Mouse (Mus musculus) 3T3-L1 (cell line): ENCODE data around the gene Dspp.

Experiments used
- DNase-seq: peaks from one replicate; pipeline ENCODE4 v3.0.0-alpha.2; 2015; ENCODE audit warnings: low read depth, low spot score

The Dspp gene

DNA sequence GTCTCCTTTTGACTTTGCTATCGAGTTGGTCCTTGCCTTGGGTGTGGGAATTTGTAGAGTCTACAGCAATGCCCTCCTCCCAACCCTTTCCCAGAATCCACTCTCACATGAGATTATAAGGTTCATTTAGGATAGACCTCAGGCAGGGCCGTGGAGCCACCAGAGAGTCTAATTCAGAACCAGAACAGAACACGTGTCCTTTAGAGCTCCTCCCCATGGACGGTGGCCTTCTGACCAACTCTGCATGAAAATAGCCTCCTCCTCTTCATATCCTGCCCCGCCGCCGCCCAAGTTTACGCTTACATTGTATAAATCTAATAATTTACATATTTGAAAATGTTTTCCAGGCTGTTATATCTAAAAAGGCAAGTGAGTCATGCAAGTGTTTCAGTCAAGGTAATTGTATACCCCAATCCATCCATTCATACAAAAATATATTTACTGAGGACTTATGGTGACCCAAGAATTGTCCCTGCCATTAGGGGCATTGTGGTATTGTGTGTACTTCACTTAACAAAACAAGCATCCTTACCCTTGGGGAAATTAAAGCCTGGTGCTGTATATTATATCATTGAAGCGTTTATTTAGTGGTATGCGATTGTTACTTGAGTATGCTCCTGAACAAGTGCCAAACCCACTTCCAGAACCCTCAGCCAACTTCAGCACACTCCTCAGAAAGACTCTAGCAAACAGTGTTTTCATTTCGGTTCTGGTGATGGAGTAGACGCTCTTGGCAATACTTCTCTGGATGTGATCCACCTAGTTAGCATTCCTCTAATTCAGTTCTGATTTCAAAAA, 30.8 kb downstream of the Dspp start:
- peak; percentile 81 for DNase-seq

DNA sequence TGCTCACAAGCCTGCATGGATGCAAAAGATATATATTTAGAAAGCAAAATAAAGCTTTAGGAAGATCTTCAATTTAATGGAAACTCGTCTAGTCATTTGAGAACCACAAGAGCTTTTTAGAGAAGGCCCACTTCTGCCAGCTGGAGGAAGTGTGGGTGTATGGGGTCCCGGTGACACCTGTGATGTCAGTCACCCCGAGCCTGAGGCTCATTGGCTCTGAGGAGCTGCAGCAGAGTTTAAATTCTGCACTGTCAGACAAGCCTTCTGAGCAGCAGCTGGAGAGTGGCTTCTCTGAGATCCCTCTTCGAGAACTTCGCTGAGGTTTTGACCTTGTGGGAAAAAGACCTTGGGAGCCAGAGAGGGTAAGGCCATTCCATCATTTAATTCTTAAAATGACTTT, 31.8 kb downstream of the Dspp start, which contains the start of gene Dmp1:
Dmp1 (plus strand) TSS at position 263 of the 400 bp plus-strand sequence.
- no peak for DNase-seq

DNA sequence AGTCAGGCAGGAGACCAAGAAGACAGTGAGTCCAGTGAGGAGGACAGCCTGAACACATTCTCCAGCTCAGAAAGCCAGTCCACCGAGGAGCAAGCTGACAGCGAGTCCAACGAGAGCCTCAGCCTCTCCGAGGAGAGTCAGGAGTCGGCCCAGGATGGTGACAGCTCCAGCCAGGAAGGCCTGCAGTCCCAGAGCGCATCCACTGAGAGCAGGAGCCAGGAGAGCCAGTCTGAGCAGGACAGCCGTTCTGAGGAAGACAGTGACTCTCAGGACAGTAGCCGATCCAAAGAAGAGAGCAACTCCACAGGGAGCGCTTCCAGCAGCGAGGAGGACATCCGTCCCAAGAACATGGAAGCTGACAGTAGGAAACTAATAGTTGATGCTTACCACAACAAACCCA, 42.0 kb downstream of the Dspp start:
- no peak for DNase-seq

DNA sequence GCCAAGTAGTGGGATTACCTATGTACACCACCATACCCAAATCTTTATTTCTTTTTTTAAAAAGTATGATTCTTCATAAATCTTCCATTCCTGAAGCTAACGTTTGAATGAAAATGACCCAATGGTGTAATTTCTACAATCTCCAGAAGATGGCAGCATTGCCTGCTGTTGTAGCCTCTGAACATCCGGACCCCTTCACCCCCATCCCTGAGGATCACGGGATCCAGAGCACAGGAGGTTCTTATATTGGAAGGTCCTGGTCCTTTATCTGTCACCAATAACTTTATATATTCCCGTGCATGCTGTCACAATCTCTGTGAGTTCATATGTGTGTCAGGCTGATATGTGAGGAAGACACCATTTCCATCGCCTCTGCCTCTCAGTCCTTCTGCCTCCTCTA, 48.4 kb downstream of the Dspp start:
- DNase-seq, result peak; percentile 82

DNA sequence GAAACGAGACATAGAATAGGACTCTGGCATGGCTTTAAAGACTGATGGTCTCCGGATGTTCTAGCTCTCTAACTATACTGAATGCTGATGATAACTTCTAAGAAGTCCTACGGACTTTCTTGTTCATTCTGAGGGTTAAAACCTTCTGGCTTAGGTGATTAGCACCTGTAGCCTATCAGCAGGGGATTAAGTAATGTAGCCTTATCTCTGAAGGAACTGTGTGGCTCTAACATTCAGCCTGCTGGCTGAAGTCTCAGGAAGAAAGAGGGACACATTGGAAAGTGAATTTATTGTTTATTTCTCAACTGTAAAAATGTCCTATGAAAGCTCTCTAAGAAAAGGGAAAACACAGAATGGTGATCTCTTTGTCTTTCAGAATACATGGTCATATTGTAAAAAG, 53.8 kb downstream of the Dspp start:
- no peak for DNase-seq

DNA sequence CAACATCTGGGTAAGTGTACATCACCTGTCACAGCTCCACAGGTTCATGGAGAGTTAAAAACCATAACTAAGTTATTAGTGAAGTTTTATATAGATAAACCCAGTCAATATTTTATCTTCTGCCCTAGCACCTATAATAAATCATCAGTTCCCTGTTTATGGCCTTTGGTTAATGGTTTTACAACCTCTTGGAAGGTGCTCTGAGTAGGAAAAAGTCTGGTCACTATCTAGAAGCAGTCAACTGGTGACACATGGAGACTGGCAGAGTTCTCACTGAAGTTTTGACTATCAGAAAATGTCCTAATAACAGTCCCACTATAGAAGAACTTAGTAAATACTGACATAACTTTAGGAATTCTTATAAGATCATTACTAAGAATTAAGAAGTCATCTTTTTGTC, 54.2 kb downstream of the Dspp start:
- no peak for DNase-seq

DNA sequence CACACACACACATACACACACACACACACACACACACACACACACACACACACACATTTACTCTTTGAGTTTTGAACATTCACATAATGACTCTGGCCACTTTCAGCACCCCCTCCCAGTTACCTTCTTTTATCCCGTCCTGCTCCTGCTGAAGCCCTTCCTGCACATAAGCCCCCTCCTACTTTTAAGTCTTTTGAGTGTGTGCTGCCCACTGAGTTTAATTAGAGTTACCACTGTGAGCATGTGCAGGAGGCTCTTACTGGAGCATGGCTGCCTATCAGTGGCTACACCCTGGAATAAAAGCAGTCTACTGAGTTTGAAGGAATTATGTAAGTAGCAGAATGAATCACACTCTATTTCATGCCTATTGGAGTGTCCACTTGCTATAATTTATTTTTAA, 58.0 kb downstream of the Dspp start:
- DNase-seq, result no peak
